30 mouse cellular contexts compared by ENCODE assay signal in the genomic region with DNA sequence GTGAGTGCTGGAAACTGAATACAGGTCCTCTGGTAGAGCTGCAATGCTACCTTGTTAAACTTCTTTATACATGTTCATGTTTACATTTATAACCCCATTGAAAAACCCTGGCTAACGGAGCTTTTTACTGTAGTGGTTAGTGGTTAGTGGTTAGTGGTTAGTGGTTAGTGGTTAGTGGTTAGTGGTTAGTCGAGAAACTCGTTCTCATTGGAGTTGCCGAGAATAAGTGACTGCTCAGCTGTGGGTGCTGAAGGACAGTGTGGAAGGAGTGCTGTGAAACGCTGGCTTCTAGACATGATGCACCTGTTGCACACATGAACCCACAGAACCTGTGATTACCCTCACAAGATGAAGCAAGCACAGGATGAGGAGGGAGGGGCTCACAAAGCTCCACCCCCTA. TPM values are rescaled to one million over a fixed set of nuclear protein-coding genes. Genes with fewer than 3 reads are reported as not detected.
DNase-seq lines count a peak whose midpoint lies in the region; ATAC-seq and TF ChIP-seq lines count a peak whose summit lies in the region.
"Had no signal": no experiment of that assay in that cellular context is flagged by ENCODE, and none has a peak within 500 bp of the region (broad histone marks: within the 10 kb centered on the region; RNA-seq: fewer than 3 reads in every experiment).

No protein-coding gene starts in this region.

- peak; percentile 55 for DNase-seq in heart, adult 11 months
- DNase-seq in heart, adult 9 months (ENCODE audit: low spot score in 2 of 2), result no peak
- peak; percentile 55 for DNase-seq in 416B (ENCODE audit: low read depth)
- DNase-seq in induced T-regulatory cell, adult 2 months (ENCODE audit: low read depth), result peak; percentile 7
- no peak for DNase-seq in c-Kit-positive CD71-positive TER-119-positive erythroid progenitor cells, embryonic 14.5 days (ENCODE audit: low spot score)
- no peak for DNase-seq in left cerebral cortex, adult 2 months (ENCODE audit: extremely low spot score in 1 of 2, low spot score in 2 of 2)
- DNase-seq: adrenal gland, adult 2 months; adrenal gland, adult 8-10 months; adrenal gland, postnatal 10 days; adrenal gland, postnatal 14 days; adrenal gland, postnatal 25 days; adrenal gland, postnatal 36 days; B cell, adult 2 months; cerebellum, adult 11 months; cerebellum, adult 11-12 months; cerebellum, adult 18-20 months; cerebellum, adult 2 months had no signal

- WGBS in hindbrain, embryonic 12.5 days, result 92% methylated on average over 5 of the region's 5 CpGs

- intact Hi-C loops in left cerebral cortex, adult 2 months (cut with DNase I), result no loop called here

- H3K9me3 ChIP-seq in hindbrain, embryonic 12.5 days (replicated peaks), result no peaks in the 10 kb centered on the region
- H3K9me3 ChIP-seq: G1E had no signal

- H3K4me1 ChIP-seq in hindbrain, embryonic 12.5 days, result no peaks in the 10 kb centered on the region

- ATAC-seq in common myeloid progenitor, adult 5-6 weeks (replicated peaks; ENCODE audit: low read depth, poor library complexity, severe bottlenecking), result 0 out of 2 replicates have a peak, but pooled peaks have one; percentile 47
- ATAC-seq in hindbrain, embryonic 12.5 days (ENCODE audit: low FRiP score), result no peak
- ATAC-seq: activated CD4-positive, CD25-positive, alpha-beta regulatory T cell, adult 4 months; CD4-positive, CD25-positive, alpha-beta regulatory T cell, adult 4 months; Patski had no signal

- no peak overlapping the region for H3K4me3 ChIP-seq in hindbrain, embryonic 12.5 days
- H3K4me3 ChIP-seq in left cerebral cortex, adult 2 months, result no peak overlapping the region

- H3K4me2 ChIP-seq in hindbrain, embryonic 12.5 days (replicated peaks), result no peak overlapping the region

- no peaks in the 10 kb centered on the region for H3K27me3 ChIP-seq in hindbrain, embryonic 12.5 days
- H3K27me3 ChIP-seq: CH12.LX, Patski had no signal

- no peaks in the 10 kb centered on the region for H3K36me3 ChIP-seq in hindbrain, embryonic 12.5 days
- H3K36me3 ChIP-seq: G1E had no signal

- H3K27ac ChIP-seq in hindbrain, embryonic 12.5 days, result no peak overlapping the region
- no peak overlapping the region for H3K27ac ChIP-seq in left cerebral cortex, adult 2 months

- no peak for TF ChIP-seq CTCF in left cerebral cortex, adult 2 months (IDR thresholded peaks at IDR 0.05)

- no peak overlapping the region for H3K9ac ChIP-seq in hindbrain, embryonic 12.5 days

RNA-seq across cellular contexts. Expression of gene Olfr1336, which starts 8.2 kb away (rescaled TPM):
- total RNA-seq in common myeloid progenitor, adult 5-6 weeks (2017), result not detected in 2 replicates
- polyA plus RNA-seq in hindbrain, embryonic 12.5 days (2016; fragmentation: Nextera tagmentation; extraction: Ambion mirVana), result not detected in 2 replicates
- total RNA-seq in left cerebral cortex, adult 2 months (2021), result under 1 TPM in 1 of 2 experiments, not detected in 1; 0.07 TPM
- total RNA-seq: adrenal gland, adult 18-20 months; adrenal gland, adult 2 months; adrenal gland, postnatal 10 days; adrenal gland, postnatal 14 days; adrenal gland, postnatal 25 days; adrenal gland, postnatal 36 days; CH12.LX; ES-E14; MEL had no signal
- polyA plus RNA-seq: adrenal gland, adult 2 months; brain, embryonic 14.5 days; C2C12; cerebellum, adult 2 months; G1E had no signal

RNA-seq across cellular contexts. Expression of gene Olfr1344, which starts 9.3 kb away (rescaled TPM):
- not detected in 2 replicates for total RNA-seq in common myeloid progenitor, adult 5-6 weeks (2017)
- not detected in 2 replicates for polyA plus RNA-seq in hindbrain, embryonic 12.5 days (2016; fragmentation: Nextera tagmentation; extraction: Ambion mirVana)
- total RNA-seq in left cerebral cortex, adult 2 months (2021), result 1 to 10 TPM in 1 of 2 experiments, under 1 TPM in 1; 0.82 to 1.5 TPM
- total RNA-seq: adrenal gland, adult 18-20 months; adrenal gland, adult 2 months; adrenal gland, postnatal 10 days; adrenal gland, postnatal 14 days; adrenal gland, postnatal 25 days; adrenal gland, postnatal 36 days; adrenal gland, postnatal 4 days; CH12.LX; ES-E14; MEL had no signal
- polyA plus RNA-seq: activated CD4-positive, CD25-positive, alpha-beta regulatory T cell, adult 4 months; C2C12; CD4-positive, CD25-positive, alpha-beta regulatory T cell, adult 4 months; G1E; Patski had no signal

RNA-seq across cellular contexts. Expression of gene Olfr1346, which starts 19.1 kb away (rescaled TPM):
- total RNA-seq in common myeloid progenitor, adult 5-6 weeks (2017), result not detected in 2 replicates
- polyA plus RNA-seq in hindbrain, embryonic 12.5 days (2016; fragmentation: Nextera tagmentation; extraction: Ambion mirVana), result not detected in 2 replicates
- not detected for total RNA-seq in left cerebral cortex, adult 2 months (2021)
- total RNA-seq: adrenal gland, adult 18-20 months; adrenal gland, adult 2 months; adrenal gland, adult 8-10 months; adrenal gland, postnatal 10 days; adrenal gland, postnatal 14 days; adrenal gland, postnatal 25 days; adrenal gland, postnatal 36 days; adrenal gland, postnatal 4 days; CH12.LX; ES-E14; MEL had no signal
- polyA plus RNA-seq: activated CD4-positive, CD25-positive, alpha-beta regulatory T cell, adult 4 months; adrenal gland, adult 2 months; brain, embryonic 14.5 days; CD4-positive, CD25-positive, alpha-beta regulatory T cell, adult 4 months; cerebellum, adult 2 months; G1E; Patski had no signal

RNA-seq across cellular contexts. Expression of gene Gm20715, which starts 37.7 kb away (rescaled TPM):
- total RNA-seq in common myeloid progenitor, adult 5-6 weeks (2017), result not detected in 2 replicates
- not detected in 2 replicates for polyA plus RNA-seq in hindbrain, embryonic 12.5 days (2016; fragmentation: Nextera tagmentation; extraction: Ambion mirVana)
- under 1 TPM; 0.18 to 0.19 TPM for total RNA-seq in left cerebral cortex, adult 2 months (2021)
- total RNA-seq: adrenal gland, adult 18-20 months; adrenal gland, adult 2 months; adrenal gland, postnatal 14 days; adrenal gland, postnatal 36 days; CH12.LX; MEL had no signal
- polyA plus RNA-seq: activated CD4-positive, CD25-positive, alpha-beta regulatory T cell, adult 4 months; adrenal gland, adult 2 months; C2C12; CD4-positive, CD25-positive, alpha-beta regulatory T cell, adult 4 months; G1E; Patski had no signal

RNA-seq across cellular contexts. Expression of gene Olfr5, which starts 39.0 kb away (rescaled TPM):
- not detected in 2 replicates for total RNA-seq in common myeloid progenitor, adult 5-6 weeks (2017)
- polyA plus RNA-seq in hindbrain, embryonic 12.5 days (2016; fragmentation: Nextera tagmentation; extraction: Ambion mirVana), result not detected in 2 replicates
- not detected for total RNA-seq in left cerebral cortex, adult 2 months (2021)
- total RNA-seq: adrenal gland, adult 18-20 months; adrenal gland, adult 2 months; adrenal gland, adult 8-10 months; adrenal gland, postnatal 10 days; adrenal gland, postnatal 14 days; adrenal gland, postnatal 25 days; adrenal gland, postnatal 36 days; adrenal gland, postnatal 4 days; CH12.LX; ES-E14; MEL had no signal
- polyA plus RNA-seq: activated CD4-positive, CD25-positive, alpha-beta regulatory T cell, adult 4 months; adrenal gland, adult 2 months; brain, embryonic 14.5 days; C2C12; CD4-positive, CD25-positive, alpha-beta regulatory T cell, adult 4 months; cerebellum, adult 2 months; G1E; Patski had no signal

Comparison
In these comparisons a context has a peak if more than half of its experiments do, and no peak if none do; other contexts are left out.
1. DNase-seq: peak in heart, adult 11 months (single experiment), 416B (single experiment) and induced T-regulatory cell, adult 2 months (single experiment); none in heart, adult 9 months (0 of 2), c-Kit-positive CD71-positive TER-119-positive erythroid progenitor cells, embryonic 14.5 days (single experiment) and left cerebral cortex, adult 2 months (0 of 2).